Mouse (Mus musculus): ENCODE results near the gene Adgre5. TPM values are rescaled to one million over a fixed set of nuclear protein-coding genes. Genes with fewer than 3 reads are reported as not detected.

The Adgre5 gene
- polyA plus RNA-seq, 1 experiment from 2014 or later, result 45.8 TPM

DNA sequence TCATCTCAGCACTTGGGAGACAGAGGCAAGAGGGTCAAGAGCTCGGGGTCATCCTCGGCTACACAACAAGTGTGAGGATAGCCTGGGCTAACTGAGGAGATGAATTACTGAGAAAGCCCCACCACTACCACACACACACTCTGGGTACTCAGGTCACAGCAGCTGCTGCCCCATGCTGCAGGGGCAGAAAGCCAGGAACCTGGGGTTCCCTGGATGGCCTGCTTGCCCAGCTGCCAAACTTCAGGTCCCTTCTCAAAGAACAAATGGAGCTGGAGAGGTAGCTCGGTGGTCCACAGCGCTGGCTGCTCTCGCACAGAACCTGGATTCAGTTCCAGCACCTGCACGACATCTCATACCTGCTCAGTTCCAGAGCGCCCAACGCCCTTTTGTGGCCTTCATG lies 23.0 kb upstream of the Adgre5 start:
- H3K27me3 ChIP-seq (replicated peaks; ENCODE audit: control insufficient read depth, insufficient read depth, low read length), result no peaks in the 10 kb centered on the region
- ATAC-seq (ENCODE audit: low read depth), result no peak
- 95% methylated on average over 8 of the region's 8 CpGs for WGBS
- DNase-seq (ENCODE audit: low spot score), result no peak
- no peaks in the 10 kb centered on the region for H3K4me1 ChIP-seq (ENCODE audit: control insufficient read depth, insufficient read depth, low read length)
- H3K4me2 ChIP-seq (ENCODE audit: low read depth, low read length), result no peak overlapping the region
- no peaks in the 10 kb centered on the region for H3K36me3 ChIP-seq (ENCODE audit: control insufficient read depth, insufficient read depth, low read length)
- H3K9me3 ChIP-seq (ENCODE audit: control insufficient read depth, low read length), result no peaks in the 10 kb centered on the region
- no peak overlapping the region for H3K4me3 ChIP-seq (ENCODE audit: low read depth, low read length)
- no peak overlapping the region for H3K9ac ChIP-seq (ENCODE audit: low read depth, low read length)
- H3K27ac ChIP-seq (replicated peaks; ENCODE audit: low read depth, low read length), result no peak overlapping the region

GRCm38 (mm10) chr8:83759231-83759759 lies 18.2 kb upstream of the Adgre5 start:
- no peaks in the 10 kb centered on the region for H3K27me3 ChIP-seq (replicated peaks; ENCODE audit: control insufficient read depth, insufficient read depth, low read length)
- H3K9me3 ChIP-seq (ENCODE audit: control insufficient read depth, low read length), result no peaks in the 10 kb centered on the region
- no peak overlapping the region for H3K4me2 ChIP-seq (ENCODE audit: low read depth, low read length)
- no peak for DNase-seq (ENCODE audit: low spot score)
- ATAC-seq (ENCODE audit: low read depth), result no peak
- H3K9ac ChIP-seq (ENCODE audit: low read depth, low read length), result no peak overlapping the region
- H3K27ac ChIP-seq (replicated peaks; ENCODE audit: low read depth, low read length), result no peak overlapping the region
- no peaks in the 10 kb centered on the region for H3K4me1 ChIP-seq (ENCODE audit: control insufficient read depth, insufficient read depth, low read length)
- H3K4me3 ChIP-seq (ENCODE audit: low read depth, low read length), result no peak overlapping the region
- no peaks in the 10 kb centered on the region for H3K36me3 ChIP-seq (ENCODE audit: control insufficient read depth, insufficient read depth, low read length)
- WGBS, result 57% methylated on average over 2 of the region's 2 CpGs

DNA sequence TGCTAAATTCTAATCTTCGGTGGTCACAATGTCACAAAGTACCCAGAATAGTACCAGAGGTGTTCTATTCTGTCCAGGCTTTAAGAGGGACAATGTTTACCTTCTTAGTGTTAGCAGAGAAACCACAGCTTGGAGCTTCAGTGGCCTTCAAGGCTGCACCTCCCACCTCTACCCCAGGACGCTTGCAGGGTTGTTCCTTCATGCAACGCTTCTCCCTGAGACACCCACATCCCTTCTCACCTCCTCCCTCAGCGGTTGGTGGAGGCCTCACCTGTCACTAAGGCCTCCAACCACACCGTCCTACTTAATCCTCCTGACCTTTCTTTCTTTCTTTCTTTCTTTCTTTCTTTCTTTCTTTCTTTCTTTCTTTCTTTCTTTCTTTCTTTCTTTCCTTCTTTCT lies 17.2 kb upstream of the Adgre5 start:
- H3K4me3 ChIP-seq (ENCODE audit: low read depth, low read length), result no peak overlapping the region
- WGBS, result 64% methylated on average over 5 of the region's 5 CpGs
- H3K9me3 ChIP-seq (ENCODE audit: control insufficient read depth, low read length), result no peaks in the 10 kb centered on the region
- DNase-seq (ENCODE audit: low spot score) (no peak), ATAC-seq (ENCODE audit: low read depth) (no peak)
- no peak overlapping the region for H3K27ac ChIP-seq (replicated peaks; ENCODE audit: low read depth, low read length)
- no peaks in the 10 kb centered on the region for H3K27me3 ChIP-seq (replicated peaks; ENCODE audit: control insufficient read depth, insufficient read depth, low read length)
- no peak overlapping the region for H3K4me2 ChIP-seq (ENCODE audit: low read depth, low read length)
- no peak overlapping the region for H3K9ac ChIP-seq (ENCODE audit: low read depth, low read length)
- no peaks in the 10 kb centered on the region for H3K4me1 ChIP-seq (ENCODE audit: control insufficient read depth, insufficient read depth, low read length)
- no peaks in the 10 kb centered on the region for H3K36me3 ChIP-seq (ENCODE audit: control insufficient read depth, insufficient read depth, low read length)

GRCm38 (mm10) chr8:83757084-83757607 lies 16.0 kb upstream of the Adgre5 start:
- Histone ChIP-seq H3K4me3 (ENCODE audit: low read depth, low read length) (no peak overlapping the region), H3K4me2 (ENCODE audit: low read depth, low read length) (no peak overlapping the region), H3K9me3 (ENCODE audit: control insufficient read depth, low read length) (no peaks in the 10 kb centered on the region), H3K27ac (replicated peaks; ENCODE audit: low read depth, low read length) (no peak overlapping the region), H3K27me3 (replicated peaks; ENCODE audit: control insufficient read depth, insufficient read depth, low read length) (no peaks in the 10 kb centered on the region), H3K4me1 (ENCODE audit: control insufficient read depth, insufficient read depth, low read length) (no peaks in the 10 kb centered on the region), H3K9ac (ENCODE audit: low read depth, low read length) (no peak overlapping the region), H3K36me3 (ENCODE audit: control insufficient read depth, insufficient read depth, low read length) (no peaks in the 10 kb centered on the region)
- ATAC-seq (ENCODE audit: low read depth) (peak; percentile 55; the same call in 1 of the 2 replicates), DNase-seq (ENCODE audit: low spot score) (peak; percentile 48)
- 84% methylated on average over 6 of the region's 6 CpGs for WGBS

GRCm38 (mm10) chr8:83756273-83756672 lies 15.1 kb upstream of the Adgre5 start:
- DNase-seq (ENCODE audit: low spot score), result no peak

DNA sequence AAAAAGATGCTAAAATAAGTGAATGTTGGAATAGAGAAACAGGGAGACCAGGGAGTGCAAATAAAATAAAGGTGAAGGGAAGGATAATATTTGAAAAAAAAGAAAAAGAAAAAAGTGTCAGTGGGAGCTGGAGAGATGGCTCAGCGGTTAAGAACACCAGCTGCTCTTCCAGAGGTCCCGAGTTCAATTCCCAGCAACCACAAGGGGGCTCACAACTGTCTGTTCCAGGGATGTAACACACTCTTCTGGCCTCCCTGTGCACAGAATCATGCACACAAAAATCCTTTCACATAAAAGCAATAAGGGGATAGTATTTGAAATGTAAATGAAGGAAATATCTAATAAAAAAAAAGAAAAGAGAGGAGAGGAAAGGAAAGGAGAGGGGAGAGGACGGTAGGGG lies 13.0 kb upstream of the Adgre5 start:
- WGBS, result 46% methylated on average over 3 of the region's 3 CpGs
- H3K4me3 ChIP-seq (ENCODE audit: low read depth, low read length), result no peak overlapping the region

More at GRCm38 (mm10) chr8:83756273-83756672, 15.1 kb upstream of the Adgre5 start:
- Histone ChIP-seq H3K4me3 (ENCODE audit: low read depth, low read length) (no peak overlapping the region), H3K9ac (ENCODE audit: low read depth, low read length) (no peak overlapping the region), H3K27me3 (replicated peaks; ENCODE audit: control insufficient read depth, insufficient read depth, low read length) (no peaks in the 10 kb centered on the region), H3K36me3 (ENCODE audit: control insufficient read depth, insufficient read depth, low read length) (no peaks in the 10 kb centered on the region), H3K27ac (replicated peaks; ENCODE audit: low read depth, low read length) (no peak overlapping the region), H3K4me2 (ENCODE audit: low read depth, low read length) (no peak overlapping the region), H3K4me1 (ENCODE audit: control insufficient read depth, insufficient read depth, low read length) (no peaks in the 10 kb centered on the region), H3K9me3 (ENCODE audit: control insufficient read depth, low read length) (no peaks in the 10 kb centered on the region)
- ATAC-seq (ENCODE audit: low read depth), result no peak
- 99% methylated on average over 3 of the region's 3 CpGs for WGBS

DNA sequence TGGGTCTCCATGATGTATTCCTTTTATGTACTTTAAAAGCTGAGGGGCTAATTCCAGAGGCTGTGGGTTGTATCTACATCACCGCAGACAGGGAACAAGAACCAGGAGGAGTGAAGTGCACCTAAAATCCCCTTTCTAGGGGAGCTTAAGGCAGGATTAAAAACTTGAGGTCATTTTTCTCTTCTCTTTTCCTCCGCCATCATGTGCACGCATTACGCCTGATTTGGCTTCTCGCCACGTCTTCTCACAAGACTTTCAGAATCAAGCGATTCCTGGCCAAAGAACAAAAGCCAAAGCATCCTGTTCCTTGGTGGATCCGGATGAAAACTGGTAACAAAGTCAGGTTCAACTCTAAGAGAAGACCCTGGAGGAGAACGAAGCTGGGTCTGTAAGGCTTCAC lies 8.1 kb upstream of the Adgre5 start:
- WGBS, result 68% methylated on average over 9 of the region's 9 CpGs

More for the DNA sequence above, 13.0 kb upstream of the Adgre5 start:
- Histone ChIP-seq H3K27me3 (replicated peaks; ENCODE audit: control insufficient read depth, insufficient read depth, low read length) (no peaks in the 10 kb centered on the region), H3K36me3 (ENCODE audit: control insufficient read depth, insufficient read depth, low read length) (no peaks in the 10 kb centered on the region), H3K4me1 (ENCODE audit: control insufficient read depth, insufficient read depth, low read length) (no peaks in the 10 kb centered on the region), H3K9ac (ENCODE audit: low read depth, low read length) (no peak overlapping the region), H3K4me2 (ENCODE audit: low read depth, low read length) (no peak overlapping the region), H3K27ac (replicated peaks; ENCODE audit: low read depth, low read length) (no peak overlapping the region), H3K9me3 (ENCODE audit: control insufficient read depth, low read length) (no peaks in the 10 kb centered on the region)
- DNase-seq (ENCODE audit: low spot score) (no peak), ATAC-seq (ENCODE audit: low read depth) (no peak)

DNA sequence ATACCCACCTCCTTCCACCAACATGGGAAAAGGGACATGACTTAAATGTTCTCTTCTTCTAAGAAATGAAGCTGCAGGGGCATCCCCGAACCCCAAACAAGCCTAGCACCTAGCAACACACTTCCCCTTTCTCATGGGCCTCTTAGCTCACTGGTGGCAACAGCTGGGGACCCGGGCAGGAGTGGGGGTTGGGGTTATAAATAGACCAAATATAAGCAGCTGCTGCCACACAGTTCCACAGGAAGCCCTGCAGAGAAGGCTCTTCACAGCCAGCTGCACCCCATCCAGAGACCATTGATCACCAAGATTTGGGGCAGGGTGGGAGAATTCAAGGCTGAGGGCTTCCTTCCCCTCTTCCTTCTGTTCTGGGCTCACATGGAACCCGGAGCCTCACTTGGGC lies 7.6 kb upstream of the Adgre5 start:
- H3K9ac ChIP-seq (ENCODE audit: low read depth, low read length), result no peak overlapping the region
- peaks cover 8% of the 10 kb centered on the region; the same call in 1 of the 2 replicates for H3K4me1 ChIP-seq (ENCODE audit: control insufficient read depth, insufficient read depth, low read length)
- no peaks in the 10 kb centered on the region for H3K36me3 ChIP-seq (ENCODE audit: control insufficient read depth, insufficient read depth, low read length)
- WGBS, result 43% methylated on average over 3 of the region's 3 CpGs
- H3K4me2 ChIP-seq (ENCODE audit: low read depth, low read length), result 0 out of 2 replicates have a peak overlapping the region, but pooled peaks have one; percentile 2
- DNase-seq (ENCODE audit: low spot score) (peak; percentile 74), ATAC-seq (ENCODE audit: low read depth) (peak; percentile 77)
- no peaks in the 10 kb centered on the region; the same call in 1 of the 2 replicates for H3K27me3 ChIP-seq (replicated peaks; ENCODE audit: control insufficient read depth, insufficient read depth, low read length)
- peak overlapping the region; percentile 73 for H3K27ac ChIP-seq (replicated peaks; ENCODE audit: low read depth, low read length)
- no peak overlapping the region for H3K4me3 ChIP-seq (ENCODE audit: low read depth, low read length)
- H3K9me3 ChIP-seq (ENCODE audit: control insufficient read depth, low read length), result no peaks in the 10 kb centered on the region

More for the DNA sequence above, 8.1 kb upstream of the Adgre5 start:
- Histone ChIP-seq H3K4me3 (ENCODE audit: low read depth, low read length) (no peak overlapping the region), H3K4me1 (ENCODE audit: control insufficient read depth, insufficient read depth, low read length) (peaks cover 8% of the 10 kb centered on the region; the same call in 1 of the 2 replicates), H3K27me3 (replicated peaks; ENCODE audit: control insufficient read depth, insufficient read depth, low read length) (no peaks in the 10 kb centered on the region; the same call in 1 of the 2 replicates), H3K27ac (replicated peaks; ENCODE audit: low read depth, low read length) (peak overlapping the region; percentile 73; the same call in 1 of the 2 replicates), H3K9me3 (ENCODE audit: control insufficient read depth, low read length) (no peaks in the 10 kb centered on the region), H3K36me3 (ENCODE audit: control insufficient read depth, insufficient read depth, low read length) (no peaks in the 10 kb centered on the region), H3K9ac (ENCODE audit: low read depth, low read length) (no peak overlapping the region), H3K4me2 (ENCODE audit: low read depth, low read length) (no peak overlapping the region)
- ATAC-seq (ENCODE audit: low read depth) (no peak), DNase-seq (ENCODE audit: low spot score) (peak; percentile 69)
